Mouse (Mus musculus) lung, embryonic 15.5 days (tissue): ENCODE data around the gene H2al1i. TPM values are rescaled to one million over a fixed set of nuclear protein-coding genes. Genes with fewer than 3 reads are reported as not detected.
"Not testable (repeated sequence)": the region's sequence is repeated elsewhere in the genome, so short reads cannot be mapped to it uniquely, and the experiment has no call there.

ENCODE experiments used
- ATAC-seq: fragments of 200-750 bp; cut with Nextera tagmentation; 2 replicates; pipeline ENCODE4 v1.8.0; 2017; ENCODE audit warnings: moderate number of reproducible peaks, borderline replicate concordance; ENCODE audit not compliant: low FRiP score, low TSS enrichment; ENCODE audit errors: extremely low read depth
- H3K27ac ChIP-seq: fragments of 300-500 bp; sonication (generic); 2 replicates; pipeline ENCODE4 v1.5.1; 2015; ENCODE audit warnings: moderate library complexity, mild to moderate bottlenecking, inconsistent platforms
- H3K27me3 ChIP-seq: fragments of 300-500 bp; sonication (generic); 2 replicates; pipeline ENCODE4 v1.6.1; 2015; ENCODE audit warnings: inconsistent platforms
- H3K36me3 ChIP-seq: fragments of 300-500 bp; sonication (generic); 2 replicates; pipeline ENCODE4 v1.6.1; 2015; ENCODE audit warnings: inconsistent platforms
- H3K4me1 ChIP-seq: fragments of 300-500 bp; sonication (generic); 2 replicates; pipeline ENCODE4 v1.6.1; 2015; ENCODE audit warnings: inconsistent platforms
- H3K4me2 ChIP-seq: fragments of 300-500 bp; sonication (generic); 2 replicates; pipeline ENCODE4 v1.6.1; 2015; ENCODE audit warnings: inconsistent platforms, mild to moderate bottlenecking, moderate library complexity
- H3K4me3 ChIP-seq: fragments of 300-500 bp; sonication (generic); 2 replicates; pipeline ENCODE4 v1.5.1; 2015; ENCODE audit warnings: mild to moderate bottlenecking, inconsistent platforms
- H3K9ac ChIP-seq: fragments of 300-500 bp; sonication (generic); 2 replicates; pipeline ENCODE4 v1.6.1; 2015; ENCODE audit warnings: inconsistent platforms
- H3K9me3 ChIP-seq: fragments of 300-500 bp; sonication (generic); 2 replicates; pipeline ENCODE4 v1.6.1; 2016; ENCODE audit warnings: inconsistent platforms
- WGBS: fragments of 180-500 bp; shearing (Covaris S2); methylation state at CpG from one replicate; pipeline ENCODE4 v1.1.7; 2015; 5-methylcytosine and 5-hydroxymethylcytosine counted together
- polyA plus RNA-seq: library from polyadenylated mRNA; unstranded; fragments of >200 nt; fragmentation: Nextera tagmentation; extraction: Ambion mirVana; gene quantifications from 2 replicates; pipeline ENCODE4 v1.2.1, GENCODE M21; 2015

Gene H2al1i
- polyA plus RNA-seq, 1 experiment from 2014 or later: not detected

DNA sequence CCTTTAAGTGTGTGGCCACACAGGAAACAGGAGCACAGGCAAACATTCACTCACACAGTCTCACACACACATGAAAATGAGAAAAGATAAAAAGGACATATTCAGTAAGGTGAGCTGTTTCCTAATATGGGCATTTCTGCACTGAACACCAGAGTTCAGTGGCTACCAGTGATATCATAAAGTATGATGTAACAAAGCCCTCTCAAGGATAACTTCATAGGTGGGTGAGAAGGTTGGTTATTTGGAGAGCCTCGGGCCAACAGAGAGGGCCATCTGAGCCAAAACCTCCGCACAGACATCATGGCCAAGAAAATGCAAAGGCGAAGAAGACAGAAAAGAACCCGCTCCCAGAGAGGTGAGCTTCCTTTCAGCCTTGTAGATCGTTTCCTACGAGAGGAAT, 3.3 kb upstream of the H2al1i start, which contains the start of gene H2al1h:
Gene H2al1h (plus strand): TSS at position 301 of the 400 bp plus-strand sequence.
- H3K4me1 ChIP-seq, H3K4me3 ChIP-seq, H3K27ac ChIP-seq, H3K27me3 ChIP-seq, H3K4me2 ChIP-seq, H3K36me3 ChIP-seq, H3K9ac ChIP-seq, H3K9me3 ChIP-seq, ATAC-seq: not testable (repeated sequence)
- WGBS: no CpG with 5 or more reads among the region's 6 CpGs

DNA sequence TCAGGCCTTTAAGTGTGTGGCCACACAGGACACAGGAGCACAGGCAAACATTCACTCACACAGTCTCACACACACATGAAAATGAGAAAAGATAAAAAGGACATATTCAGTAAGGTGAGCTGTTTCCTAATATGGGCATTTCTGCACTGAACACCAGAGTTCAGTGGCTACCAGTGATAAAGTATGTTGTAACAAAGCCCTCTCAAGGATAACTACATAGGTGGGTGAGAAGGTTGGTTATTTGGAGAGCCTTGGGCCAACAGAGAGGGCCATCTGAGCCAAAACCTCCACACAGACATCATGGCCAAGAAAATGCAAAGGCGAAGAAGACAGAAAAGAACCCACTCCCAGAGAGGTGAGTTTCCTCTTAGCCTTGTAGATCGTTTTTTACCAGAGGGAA, 3.1 kb downstream of the H2al1i start, which contains the start of gene H2al1j:
Gene H2al1j (plus strand): TSS at position 301 of the 400 bp plus-strand sequence.
- not testable (repeated sequence) for H3K4me1 ChIP-seq, ATAC-seq, H3K9ac ChIP-seq, H3K27ac ChIP-seq, H3K27me3 ChIP-seq, H3K4me3 ChIP-seq, H3K36me3 ChIP-seq, H3K9me3 ChIP-seq, H3K4me2 ChIP-seq
- 92% methylated on average over 2 of the region's 2 CpGs for WGBS

DNA sequence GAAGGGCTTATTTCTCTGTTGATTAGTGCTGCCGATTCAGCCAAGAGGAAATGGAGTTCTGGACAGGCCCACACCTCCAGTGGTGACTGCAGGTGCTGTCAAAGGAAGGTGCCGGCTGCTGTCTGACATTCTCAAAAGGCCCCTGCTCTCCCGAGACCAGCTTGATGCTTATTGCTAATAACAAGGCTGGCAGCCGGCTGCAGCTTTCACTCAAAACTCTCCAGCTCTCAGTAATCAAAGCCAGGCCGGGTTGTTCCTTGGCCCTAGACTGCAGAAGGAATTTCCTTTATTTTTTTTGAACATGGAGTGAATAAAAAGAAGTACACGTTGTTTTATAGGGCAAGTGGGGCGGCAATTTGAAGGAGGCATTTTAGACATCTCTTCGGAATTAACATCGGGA, 21.3 kb downstream of the H2al1i start:
- H3K9me3 ChIP-seq: no peaks in the 10 kb centered on the region
- H3K4me2 ChIP-seq: no peak overlapping the region
- no peak overlapping the region for H3K27ac ChIP-seq
- H3K27me3 ChIP-seq: no peaks in the 10 kb centered on the region
- no peaks in the 10 kb centered on the region for H3K4me1 ChIP-seq
- no peak for ATAC-seq
- WGBS: 62% methylated on average over 9 of the region's 9 CpGs
- H3K9ac ChIP-seq: no peak overlapping the region
- no peaks in the 10 kb centered on the region for H3K36me3 ChIP-seq
- H3K4me3 ChIP-seq: no peak overlapping the region

DNA sequence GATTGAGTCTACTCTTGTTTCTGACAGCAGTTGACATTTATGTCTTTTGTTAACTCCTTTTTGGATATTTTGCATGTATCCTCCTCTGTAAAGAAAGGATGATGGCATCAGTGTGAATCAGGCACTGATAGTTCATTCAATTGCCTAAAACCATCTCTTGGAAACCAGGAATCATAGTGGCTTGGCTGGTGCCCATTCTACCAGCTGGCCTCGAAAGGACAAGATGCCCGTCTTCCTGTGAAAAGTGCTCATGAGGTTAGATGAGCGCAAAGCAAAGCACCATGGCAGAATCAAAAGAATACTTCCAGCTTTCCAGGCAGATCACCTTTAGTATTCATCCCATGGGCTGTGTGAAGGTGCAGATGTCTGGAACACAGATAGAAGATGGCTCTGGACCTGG, 22.3 kb downstream of the H2al1i start:
- Histone ChIP-seq H3K4me1 (no peaks in the 10 kb centered on the region), H3K27ac (no peak overlapping the region), H3K4me3 (no peak overlapping the region), H3K4me2 (no peak overlapping the region), H3K27me3 (no peaks in the 10 kb centered on the region), H3K36me3 (no peaks in the 10 kb centered on the region), H3K9me3 (no peaks in the 10 kb centered on the region), H3K9ac (no peak overlapping the region)
- ATAC-seq: no peak
- WGBS: 87% methylated on average over 3 of the region's 3 CpGs

GRCm38 (mm10) chrX:11360823-11361222, 36.4 kb downstream of the H2al1i start:
- no peaks in the 10 kb centered on the region for H3K36me3 ChIP-seq
- H3K4me2 ChIP-seq: no peak overlapping the region
- no peak overlapping the region for H3K27ac ChIP-seq
- ATAC-seq: no peak
- H3K9me3 ChIP-seq: no peaks in the 10 kb centered on the region
- 76% methylated on average over 6 of the region's 6 CpGs for WGBS
- H3K9ac ChIP-seq: no peak overlapping the region
- H3K4me3 ChIP-seq: no peak overlapping the region
- peaks cover 4% of the 10 kb centered on the region; the same call in 1 of the 2 replicates for H3K27me3 ChIP-seq
- no peaks in the 10 kb centered on the region for H3K4me1 ChIP-seq

DNA sequence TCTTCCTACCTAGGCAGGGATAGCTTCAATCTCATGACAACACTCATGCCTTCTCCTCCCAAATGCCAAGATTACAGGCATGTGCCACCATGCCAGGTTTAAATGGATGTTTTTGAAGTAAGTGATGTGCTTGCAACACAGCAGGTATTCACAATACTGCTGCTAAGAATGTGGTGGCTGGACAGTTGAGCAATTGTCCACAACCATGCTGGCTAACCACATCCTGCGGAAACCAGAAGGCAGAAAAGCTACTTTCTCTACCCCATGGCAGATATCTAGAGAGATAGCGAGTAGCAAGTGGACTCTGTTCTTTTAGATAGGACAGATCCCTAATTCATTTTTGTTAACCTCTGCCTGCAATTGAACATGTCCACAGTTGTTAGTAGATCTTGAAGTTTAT, 36.8 kb downstream of the H2al1i start:
- 83% methylated on average over 2 of the region's 2 CpGs for WGBS
- Histone ChIP-seq H3K4me2 (no peak overlapping the region), H3K27me3 (peaks cover 4% of the 10 kb centered on the region; the same call in 1 of the 2 replicates), H3K9ac (no peak overlapping the region), H3K27ac (no peak overlapping the region), H3K4me3 (no peak overlapping the region), H3K36me3 (no peaks in the 10 kb centered on the region), H3K9me3 (no peaks in the 10 kb centered on the region), H3K4me1 (no peaks in the 10 kb centered on the region)
- ATAC-seq: no peak

DNA sequence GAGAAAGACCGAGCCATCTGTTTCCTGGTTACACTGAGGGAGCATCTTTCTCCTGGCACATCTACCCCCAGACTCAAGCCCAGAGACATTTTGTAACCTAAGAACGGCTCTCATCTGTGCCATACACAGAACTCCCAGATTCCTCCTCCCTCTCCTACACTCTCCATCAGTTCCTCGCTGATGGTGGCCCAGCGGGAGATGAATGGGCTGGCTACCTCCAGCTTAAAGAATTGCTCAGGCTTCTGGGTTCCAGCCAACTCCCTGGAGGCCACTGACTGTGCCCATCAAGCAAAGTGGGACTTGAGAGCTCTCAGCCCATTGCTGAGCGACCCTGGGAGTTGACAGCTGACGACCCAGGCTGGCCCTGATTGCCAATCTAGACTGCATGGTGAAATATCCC, 39.4 kb downstream of the H2al1i start:
- Histone ChIP-seq H3K27ac (no peak overlapping the region), H3K9ac (no peak overlapping the region), H3K27me3 (peaks cover 4% of the 10 kb centered on the region; the same call in 1 of the 2 replicates), H3K36me3 (no peaks in the 10 kb centered on the region), H3K4me2 (no peak overlapping the region), H3K9me3 (no peaks in the 10 kb centered on the region), H3K4me3 (no peak overlapping the region), H3K4me1 (no peaks in the 10 kb centered on the region)
- WGBS: 46% methylated on average over 6 of the region's 6 CpGs
- ATAC-seq: no peak

GRCm38 (mm10) chrX:11365151-11365550, 40.7 kb downstream of the H2al1i start:
- Histone ChIP-seq H3K4me2 (no peak overlapping the region), H3K4me1 (no peaks in the 10 kb centered on the region), H3K4me3 (no peak overlapping the region), H3K9ac (no peak overlapping the region), H3K27me3 (peaks cover 4% of the 10 kb centered on the region; the same call in 1 of the 2 replicates), H3K9me3 (no peaks in the 10 kb centered on the region), H3K27ac (no peak overlapping the region), H3K36me3 (no peaks in the 10 kb centered on the region)
- 58% methylated on average over 12 of the region's 12 CpGs for WGBS
- no peak for ATAC-seq

Other genes starting within 250 kb of the H2al1i start
- gene H2al1a, start 25.4 kb upstream of the H2al1i start, polyA plus RNA-seq: not detected in 2 replicates
- gene H2al1b, start 22.2 kb upstream of the H2al1i start, polyA plus RNA-seq: not detected in 2 replicates
- not detected in 2 replicates for gene H2al1c, start 19.0 kb upstream of the H2al1i start, polyA plus RNA-seq
- not detected in 2 replicates for gene H2al1d, start 15.8 kb upstream of the H2al1i start, polyA plus RNA-seq
- not detected in 2 replicates for gene H2al1e, start 12.7 kb upstream of the H2al1i start, polyA plus RNA-seq
- gene H2al1f, start 9.5 kb upstream of the H2al1i start, polyA plus RNA-seq: not detected in 2 replicates
- not detected in 2 replicates for gene H2al1g, start 6.4 kb upstream of the H2al1i start, polyA plus RNA-seq
- not detected in 2 replicates for gene H2al1h, start 3.2 kb upstream of the H2al1i start, polyA plus RNA-seq
- gene H2al1j, start 3.2 kb downstream of the H2al1i start, polyA plus RNA-seq: not detected in 2 replicates